Mouse (Mus musculus) liver, adult 2 months (tissue): Measurements from ENCODE around the gene Lcorl.

Experiments
- CTCF ChIP-seq: fragments of 200-500 bp; IDR thresholded peaks from 2 replicates; pipeline ENCODE4 v1.5.1; 2011; ENCODE audit warnings: low read depth, low read length, control low read depth
- POLR2A ChIP-seq: fragments of 200-500 bp; IDR thresholded peaks from 2 replicates; pipeline ENCODE4 v1.6.1; 2011; ENCODE audit warnings: low read length, control low read depth; ENCODE audit not compliant: insufficient read depth; ENCODE audit errors: extremely low read depth

GRCm38 (mm10) chr5:45685243-45685642 lies 172.2 kb downstream of the Lcorl start:
- TF ChIP-seq POLR2A (no peak), CTCF (no peak)
